Mouse (Mus musculus) megakaryocyte, embryonic 14.5 days (primary cell): Measurements from ENCODE around the gene Adcy7. TPM values are rescaled to one million over a fixed set of nuclear protein-coding genes. Genes with fewer than 3 reads are reported as not detected.

Experiments used
- H3K27me3 ChIP-seq: replicated peaks from 2 replicates; pipeline ENCODE3; 2012; ENCODE audit warnings: inconsistent platforms
- H3K36me3 ChIP-seq: replicated peaks from 2 replicates; pipeline ENCODE3; 2012; ENCODE audit warnings: low read length, inconsistent platforms, mixed read lengths
- H3K4me1 ChIP-seq: 2 replicates; pipeline ENCODE4 v1.6.1; 2012; ENCODE audit warnings: inconsistent platforms
- H3K4me3 ChIP-seq: replicated peaks from 2 replicates; pipeline ENCODE3; 2012; ENCODE audit warnings: moderate library complexity, mild to moderate bottlenecking, inconsistent platforms
- H3K9me3 ChIP-seq: 2 replicates; pipeline ENCODE4 v1.6.1; 2012; ENCODE audit warnings: inconsistent platforms
- FLI1 ChIP-seq: IDR thresholded peaks from 2 replicates; pipeline ENCODE4 v1.6.1; 2012; ENCODE audit warnings: low read length, inconsistent platforms, mixed read lengths
- GATA1 ChIP-seq: IDR thresholded peaks from 3 replicates; pipeline ENCODE4 v1.6.1; 2012; ENCODE audit warnings: mixed read lengths, low read length, inconsistent platforms, borderline replicate concordance
- polyA plus RNA-seq: library from polyadenylated mRNA; stranded (reverse); fragments of >175 nt; gene quantifications from 2 replicates; pipeline ENCODE4 v1.2.3, GENCODE M21; 2012; ENCODE audit warnings: low replicate concordance; ENCODE audit not compliant: insufficient read depth

Gene Adcy7
- polyA plus RNA-seq, 1 experiment, result 7.8 TPM

DNA sequence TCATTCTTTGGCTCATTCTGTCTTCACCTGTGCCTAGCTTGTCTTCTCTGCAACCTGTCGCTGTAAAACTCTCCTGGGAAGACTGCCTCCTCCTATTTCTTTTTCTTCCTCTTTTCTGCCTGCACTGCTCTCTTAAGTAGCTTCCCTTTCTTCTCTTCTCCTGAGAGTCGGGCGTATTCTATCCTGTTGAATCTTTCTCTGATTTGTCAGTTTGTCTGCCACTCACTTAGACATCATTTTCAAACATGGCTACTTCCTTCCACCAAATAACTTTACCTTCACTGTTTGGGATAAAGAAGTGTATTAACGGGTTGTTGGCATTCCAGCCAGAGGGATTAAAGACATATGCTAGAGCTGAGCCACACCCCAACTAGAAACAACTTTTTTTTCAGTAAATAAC is 69.8 kb downstream of the Adcy7 start:
- no peak overlapping the region for H3K4me3 ChIP-seq
- no peaks in the 10 kb centered on the region for H3K27me3 ChIP-seq
- peaks cover 98% of the 10 kb centered on the region for H3K36me3 ChIP-seq
- H3K9me3 ChIP-seq, result no peaks in the 10 kb centered on the region
- H3K4me1 ChIP-seq, result no peaks in the 10 kb centered on the region
- TF ChIP-seq FLI1, result no peak
- no peak for TF ChIP-seq GATA1

GRCm38 (mm10) chr8:88349046-88349445 is 76.8 kb downstream of the Adcy7 start:
- Histone ChIP-seq H3K36me3 (peaks cover 94% of the 10 kb centered on the region), H3K4me1 (peaks cover 3% of the 10 kb centered on the region; the same call in 1 of the 2 replicates), H3K4me3 (no peak overlapping the region), H3K27me3 (no peaks in the 10 kb centered on the region), H3K9me3 (no peaks in the 10 kb centered on the region)
- TF ChIP-seq FLI1 (no peak), GATA1 (no peak)

GRCm38 (mm10) chr8:88357226-88357933 is 85.2 kb downstream of the Adcy7 start:
- TF ChIP-seq GATA1 (no peak), FLI1 (no peak)
- H3K4me3 ChIP-seq, result no peak overlapping the region
- no peaks in the 10 kb centered on the region for H3K27me3 ChIP-seq
- H3K36me3 ChIP-seq, result peaks cover 75% of the 10 kb centered on the region
- H3K9me3 ChIP-seq, result no peaks in the 10 kb centered on the region
- H3K4me1 ChIP-seq, result peaks cover 30% of the 10 kb centered on the region

DNA sequence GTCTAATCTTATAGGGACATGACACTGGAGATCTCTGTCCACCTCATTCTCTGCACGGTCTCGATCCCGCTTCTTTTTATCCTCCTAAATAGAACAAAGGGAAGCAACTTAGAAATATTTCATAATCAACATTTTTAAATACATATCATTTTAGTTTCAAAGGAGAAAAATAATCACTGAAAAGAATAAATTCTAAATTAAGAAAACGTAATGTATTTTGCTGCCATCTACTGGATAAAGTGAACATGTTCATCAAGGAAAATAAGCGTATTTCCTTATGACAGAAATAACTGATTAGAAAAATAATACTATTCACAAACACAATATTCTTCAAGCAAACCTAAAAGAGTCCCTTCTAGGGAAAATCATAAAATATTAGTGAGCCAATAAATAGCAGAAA is 85.7 kb downstream of the Adcy7 start:
- no peak for TF ChIP-seq FLI1
- no peak for TF ChIP-seq GATA1
- H3K27me3 ChIP-seq, result no peaks in the 10 kb centered on the region
- H3K9me3 ChIP-seq, result no peaks in the 10 kb centered on the region
- H3K4me3 ChIP-seq, result no peak overlapping the region
- H3K36me3 ChIP-seq, result peaks cover 70% of the 10 kb centered on the region
- peaks cover 35% of the 10 kb centered on the region for H3K4me1 ChIP-seq

- Histone ChIP-seq H3K27me3 (no peaks in the 10 kb centered on the region), H3K36me3 (peaks cover 50% of the 10 kb centered on the region), H3K9me3 (no peaks in the 10 kb centered on the region), H3K4me3 (no peak overlapping the region), H3K4me1 (peaks cover 37% of the 10 kb centered on the region)
- TF ChIP-seq GATA1 (no peak), FLI1 (no peak)
These were observed 87.8 kb downstream of the Adcy7 start for GRCm38 (mm10) chr8:88359959-88360358.

DNA sequence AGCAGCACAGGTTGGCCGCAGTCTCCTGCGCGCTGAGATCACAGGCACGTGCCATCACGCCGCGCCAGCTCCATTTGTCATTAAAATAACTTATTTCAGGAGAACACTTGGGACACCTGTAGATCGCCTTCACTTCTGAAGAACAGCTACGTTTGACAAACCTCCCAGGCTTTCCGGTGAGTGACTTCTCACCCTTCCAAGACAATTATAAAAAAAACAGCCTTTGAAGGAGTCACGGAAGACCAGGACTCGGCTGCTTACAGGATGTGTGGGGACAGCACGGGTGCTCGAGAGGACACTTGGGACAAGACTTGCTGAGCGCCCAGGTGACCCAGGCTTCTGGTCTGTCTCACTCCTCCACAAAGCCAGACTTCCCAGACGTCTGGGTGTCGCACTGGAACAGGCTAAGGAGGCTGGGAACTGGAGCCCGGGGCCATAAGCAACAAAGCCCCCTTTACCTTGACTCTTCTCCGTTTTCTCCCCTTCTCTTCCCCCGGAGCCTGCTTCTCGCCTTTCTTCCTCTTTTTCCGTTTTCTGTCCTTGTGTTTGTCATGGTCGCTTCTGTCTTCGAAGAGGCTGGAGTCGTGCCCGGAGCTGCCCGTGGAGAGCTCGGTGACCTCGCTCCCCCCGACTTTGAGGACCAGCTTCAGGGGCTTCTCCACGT is 89.0 kb downstream of the Adcy7 start:
- Histone ChIP-seq H3K36me3 (peaks cover 37% of the 10 kb centered on the region), H3K27me3 (peaks cover 2% of the 10 kb centered on the region), H3K4me3 (peak overlapping the region; percentile 96), H3K4me1 (peaks cover 37% of the 10 kb centered on the region), H3K9me3 (no peaks in the 10 kb centered on the region)
- TF ChIP-seq FLI1 (no peak), GATA1 (no peak)

DNA sequence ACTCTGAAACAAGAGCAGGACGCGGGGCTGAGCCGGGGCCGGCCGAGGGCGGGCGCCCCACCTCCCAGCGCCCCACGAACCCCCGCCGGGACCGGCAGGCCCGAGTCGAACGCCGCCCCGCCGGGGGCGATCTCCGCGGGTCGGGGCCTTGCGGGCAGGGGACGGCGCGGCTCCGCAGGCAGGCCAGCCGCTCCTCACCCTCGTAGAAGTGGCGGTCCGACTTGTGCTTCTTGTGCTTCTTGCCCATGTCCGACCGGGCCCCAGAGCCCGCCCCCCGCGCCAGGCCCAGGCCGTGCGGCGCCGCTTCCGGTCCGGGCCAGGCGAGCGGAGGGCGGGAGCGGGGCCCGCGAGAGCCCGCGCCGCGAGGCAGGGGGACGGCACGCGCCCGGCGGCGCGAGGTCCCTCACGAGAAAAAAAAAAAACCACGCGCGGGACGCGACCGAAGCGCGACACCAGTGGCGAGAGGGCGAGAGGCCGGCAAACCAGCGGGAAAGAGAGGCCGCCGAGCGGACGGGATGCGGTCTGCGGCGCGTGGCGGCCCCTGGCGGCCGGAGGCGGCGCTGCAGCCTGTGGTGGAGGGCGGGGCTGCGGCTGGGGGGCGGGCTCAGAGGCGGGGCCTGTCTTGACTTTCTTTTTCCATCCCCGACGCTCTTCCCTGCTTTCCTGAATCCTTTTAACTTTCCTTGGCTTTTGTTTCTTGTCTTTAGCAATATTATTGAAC is 89.7 kb downstream of the Adcy7 start, which contains the start of gene Brd7:
TSS of gene Brd7 (minus strand) at position 487 of the 721 bp plus-strand sequence.
- peaks cover 5% of the 10 kb centered on the region for H3K9me3 ChIP-seq
- H3K4me1 ChIP-seq, result peaks cover 37% of the 10 kb centered on the region
- H3K36me3 ChIP-seq, result peaks cover 30% of the 10 kb centered on the region
- H3K4me3 ChIP-seq, result peak within 1 kb of the TSS; percentile 96
- TF ChIP-seq FLI1 (peak; percentile 18; the same call in 1 of the 2 replicates), GATA1 (no peak)
- peaks cover 6% of the 10 kb centered on the region for H3K27me3 ChIP-seq

DNA sequence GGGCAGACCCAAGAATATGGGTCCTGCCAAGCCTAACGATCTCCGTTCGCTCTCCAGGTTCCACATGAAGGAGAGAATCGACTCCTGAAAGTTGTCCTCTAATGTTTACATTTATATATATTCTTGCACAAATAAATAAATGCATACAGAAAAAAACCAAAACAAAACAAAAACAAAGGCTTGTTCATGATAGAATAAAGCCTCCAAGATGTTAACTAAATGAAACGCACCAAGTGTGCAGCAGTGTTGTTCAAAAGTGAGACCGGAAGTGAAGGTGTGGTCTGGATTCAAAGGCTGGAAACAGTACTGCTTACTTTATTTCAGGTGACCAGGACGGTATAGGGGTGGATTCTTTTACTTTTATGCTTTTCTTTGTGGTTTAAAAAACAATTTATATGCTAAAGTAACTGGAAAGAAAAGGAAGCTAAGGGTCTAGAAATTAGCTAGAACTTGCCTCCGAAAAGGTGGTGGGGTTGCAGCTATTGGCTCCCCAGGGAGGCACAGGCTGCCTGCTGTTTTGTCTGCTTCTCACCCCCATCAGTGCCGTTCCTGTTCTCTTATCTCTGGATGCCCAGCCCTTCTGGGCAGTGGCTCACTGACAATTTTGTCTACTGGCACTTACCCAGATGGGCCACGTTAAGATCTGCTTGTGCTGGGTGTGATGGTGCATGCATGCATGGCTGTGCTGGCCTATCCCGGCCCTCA is 90.4 kb downstream of the Adcy7 start:
- H3K4me3 ChIP-seq, result peak overlapping the region; percentile 96
- H3K36me3 ChIP-seq, result peaks cover 23% of the 10 kb centered on the region
- H3K4me1 ChIP-seq, result peaks cover 33% of the 10 kb centered on the region
- H3K27me3 ChIP-seq, result peaks cover 11% of the 10 kb centered on the region
- peaks cover 12% of the 10 kb centered on the region for H3K9me3 ChIP-seq
- no peak for TF ChIP-seq GATA1
- no peak for TF ChIP-seq FLI1

GRCm38 (mm10) chr8:88369221-88369620 is 97.0 kb downstream of the Adcy7 start:
- Histone ChIP-seq H3K9me3 (peaks cover 12% of the 10 kb centered on the region), H3K36me3 (no peaks in the 10 kb centered on the region), H3K4me3 (no peak overlapping the region), H3K27me3 (peaks cover 41% of the 10 kb centered on the region), H3K4me1 (peaks cover 4% of the 10 kb centered on the region; the same call in 1 of the 2 replicates)
- TF ChIP-seq GATA1 (no peak), FLI1 (no peak)

GRCm38 (mm10) chr8:88369805-88370204 is 97.6 kb downstream of the Adcy7 start:
- H3K9me3 ChIP-seq, result peaks cover 12% of the 10 kb centered on the region
- TF ChIP-seq FLI1, result no peak
- no peak for TF ChIP-seq GATA1
- H3K4me1 ChIP-seq, result peaks cover 4% of the 10 kb centered on the region; the same call in 1 of the 2 replicates
- H3K36me3 ChIP-seq, result no peaks in the 10 kb centered on the region
- peaks cover 41% of the 10 kb centered on the region for H3K27me3 ChIP-seq
- no peak overlapping the region for H3K4me3 ChIP-seq
